Mouse (Mus musculus) thymus, adult 18-20 months (tissue): Measurements from ENCODE around the gene Amer2.
"Not testable (repeated sequence)": the region's sequence is repeated elsewhere in the genome, so short reads cannot be mapped to it uniquely, and the experiment has no call there.

ENCODE experiments used
- DNase-seq, 2 experiments: peaks; one replicate each; pipeline ENCODE4 v3.0.0; 2022; ENCODE audit warnings: mixed read lengths in 2 of 2

The Amer2 gene

DNA sequence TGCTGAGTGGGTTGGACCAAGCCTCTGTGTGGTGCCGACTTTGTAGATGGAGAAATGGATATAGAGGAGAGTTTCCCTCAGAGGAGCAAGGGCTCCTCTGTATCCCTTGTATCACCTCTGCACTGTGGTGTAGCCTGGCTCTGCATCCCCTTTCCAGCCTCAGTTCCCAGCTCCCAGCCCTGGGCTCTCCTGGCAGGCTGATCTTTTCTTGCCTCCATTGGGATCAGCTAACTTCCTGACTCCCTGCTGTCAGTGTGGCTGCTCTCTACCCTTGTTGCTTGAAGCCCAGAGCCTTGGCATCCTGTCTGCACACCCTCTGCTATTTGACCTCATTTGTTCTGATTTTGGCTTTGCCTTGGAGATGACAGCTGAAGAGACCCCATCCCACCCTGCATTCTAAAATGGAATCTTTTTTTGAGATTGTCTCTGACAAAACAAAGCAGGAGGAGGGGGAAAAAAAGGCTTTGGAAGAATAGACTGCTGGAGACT is at the start of gene Amer2:
Gene Amer2 (plus strand): TSS at position 439 of the 489 bp plus-strand sequence.
- no peak for DNase-seq

DNA sequence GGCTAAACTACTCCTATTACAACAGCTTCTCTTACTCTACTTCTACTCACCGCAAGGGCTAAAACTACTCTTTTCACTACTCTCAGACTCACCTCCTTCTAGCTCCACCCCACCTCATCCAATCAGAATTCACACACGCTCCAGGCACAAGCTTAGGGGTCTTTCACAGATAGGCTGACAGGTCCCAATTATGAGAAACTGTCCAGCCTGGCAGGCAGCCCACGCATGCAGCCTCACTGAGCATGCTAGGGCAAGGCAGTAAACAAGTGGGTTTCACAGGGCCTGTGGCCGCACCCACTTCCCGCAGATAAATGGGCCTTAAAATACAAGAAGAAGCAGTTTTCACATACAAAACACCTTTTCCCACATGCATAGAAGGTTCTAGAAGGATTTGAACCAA is 33.1 kb upstream of the Amer2 start:
- DNase-seq, result not testable (repeated sequence)

DNA sequence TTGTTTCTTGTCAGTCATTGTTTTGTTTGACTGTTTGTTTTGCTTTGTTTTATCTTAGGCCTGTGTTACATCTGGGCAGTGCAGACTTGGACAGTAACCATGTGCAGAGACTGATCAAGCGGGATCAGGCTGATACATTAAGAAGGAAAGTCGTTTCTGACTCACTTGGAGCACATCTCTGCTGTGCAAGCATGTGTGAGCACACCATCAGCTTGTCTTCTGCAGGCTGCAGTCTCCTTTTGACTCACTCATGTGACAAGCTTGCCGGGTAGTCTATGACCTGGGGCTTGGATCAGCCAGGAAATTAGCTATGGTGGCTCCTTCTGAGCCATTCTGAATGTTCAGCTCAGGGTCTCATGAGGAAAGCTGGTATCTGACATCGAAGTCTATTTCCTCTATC is 32.5 kb upstream of the Amer2 start:
- no peak for DNase-seq

DNA sequence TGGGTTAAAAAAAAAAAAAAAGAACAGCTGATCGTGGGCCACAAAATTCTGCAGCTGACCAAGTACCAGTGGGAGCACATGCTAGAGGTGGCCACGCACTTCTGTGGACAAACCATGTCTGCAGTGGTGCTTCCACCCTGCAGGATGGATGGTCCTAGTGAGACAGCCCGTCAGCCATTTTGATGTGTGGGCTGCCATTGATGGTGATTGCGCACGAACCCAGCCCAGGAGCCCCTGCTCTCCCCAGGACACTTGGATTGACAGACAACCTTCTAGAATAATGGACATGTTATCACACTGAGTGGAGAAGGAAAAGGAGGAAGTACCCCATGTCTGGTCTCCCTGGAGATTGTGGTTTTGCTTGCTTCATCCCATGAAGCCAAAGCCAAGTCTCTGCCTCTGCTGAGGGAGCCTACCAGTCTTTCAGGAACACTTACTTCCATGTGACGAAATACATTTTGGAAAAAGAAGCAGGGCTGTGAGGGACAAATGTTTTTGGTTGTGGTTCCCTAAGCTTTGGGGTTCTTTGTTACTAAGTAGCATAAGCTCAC is 27.7 kb upstream of the Amer2 start:
- DNase-seq, result no peak

DNA sequence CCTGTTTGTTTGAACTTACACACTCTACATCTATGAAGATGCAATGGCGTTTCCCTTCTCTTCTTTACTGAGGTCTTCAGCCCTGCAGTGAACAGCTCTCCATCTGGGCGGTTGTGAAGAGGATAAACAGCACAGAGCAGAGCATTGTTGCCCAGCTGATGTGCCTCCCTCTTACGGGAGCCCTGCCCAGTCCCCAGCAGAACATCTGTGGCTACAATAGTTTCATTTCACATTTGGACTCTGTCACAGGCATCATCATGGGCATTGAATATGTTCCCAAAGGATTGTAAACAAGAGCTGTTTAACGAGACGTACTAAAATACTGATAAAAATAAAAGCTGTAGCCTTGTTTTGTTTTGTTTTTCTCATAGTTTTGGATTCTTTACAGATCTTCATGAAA is 14.7 kb upstream of the Amer2 start:
- no peak for DNase-seq

DNA sequence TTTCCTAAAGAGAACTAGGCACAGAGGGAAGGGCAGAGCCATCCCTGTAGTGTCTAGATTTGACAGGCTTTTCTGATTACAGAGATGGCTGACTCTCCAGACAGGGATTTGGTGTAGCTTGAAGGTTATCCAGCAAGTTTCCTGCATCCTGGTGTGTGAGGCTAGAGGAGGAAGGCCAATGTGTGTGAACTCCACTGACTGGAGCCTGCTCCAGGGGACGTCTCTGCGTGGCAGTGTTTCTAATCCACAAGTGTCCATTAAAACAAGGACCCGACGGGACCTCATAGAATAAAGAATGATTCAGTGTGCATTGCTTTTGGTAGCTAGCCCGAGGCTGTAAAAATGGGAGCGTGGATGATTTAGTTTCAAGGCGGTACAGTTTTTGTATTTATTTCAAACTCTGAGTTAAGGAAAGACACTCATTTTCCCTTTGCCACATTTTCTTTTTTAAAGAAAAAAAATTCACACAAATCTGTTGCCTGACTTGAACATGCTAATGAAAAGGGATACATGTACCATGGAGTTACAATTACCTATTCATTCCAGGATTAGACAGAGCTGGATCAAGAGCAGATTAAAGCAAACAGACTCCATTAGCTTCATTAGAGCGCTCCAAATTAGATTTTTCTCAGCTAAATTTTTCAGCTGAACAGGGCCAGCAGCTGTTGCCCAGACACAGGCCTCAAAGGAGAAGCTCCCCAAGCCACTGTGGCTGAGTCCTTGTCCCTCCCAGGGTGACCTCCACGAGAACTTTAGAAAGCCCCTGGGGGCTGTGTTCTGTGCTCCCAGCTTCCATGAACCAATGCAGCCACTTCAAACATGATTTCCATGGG is 11.5 kb upstream of the Amer2 start:
- no peak for DNase-seq

DNA sequence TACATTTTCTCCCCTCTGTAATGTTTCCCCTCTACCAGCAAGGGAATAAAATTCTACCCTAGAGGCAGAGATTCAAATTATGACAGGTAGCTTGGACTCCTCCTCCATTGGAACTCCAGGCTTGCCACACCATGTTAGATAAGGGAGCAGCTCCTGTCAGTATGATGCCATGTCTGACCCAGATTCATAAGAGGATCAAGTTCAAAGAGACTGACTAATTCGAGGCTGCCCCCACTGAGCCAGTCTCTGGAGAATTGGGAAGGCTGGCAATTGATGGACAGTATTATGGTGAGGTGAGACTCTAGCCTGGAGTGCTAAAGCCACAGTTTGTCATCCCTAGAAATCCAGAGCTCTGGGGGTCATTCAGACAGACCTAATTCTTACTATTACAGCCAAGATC is 6.3 kb upstream of the Amer2 start:
- no peak for DNase-seq

DNA sequence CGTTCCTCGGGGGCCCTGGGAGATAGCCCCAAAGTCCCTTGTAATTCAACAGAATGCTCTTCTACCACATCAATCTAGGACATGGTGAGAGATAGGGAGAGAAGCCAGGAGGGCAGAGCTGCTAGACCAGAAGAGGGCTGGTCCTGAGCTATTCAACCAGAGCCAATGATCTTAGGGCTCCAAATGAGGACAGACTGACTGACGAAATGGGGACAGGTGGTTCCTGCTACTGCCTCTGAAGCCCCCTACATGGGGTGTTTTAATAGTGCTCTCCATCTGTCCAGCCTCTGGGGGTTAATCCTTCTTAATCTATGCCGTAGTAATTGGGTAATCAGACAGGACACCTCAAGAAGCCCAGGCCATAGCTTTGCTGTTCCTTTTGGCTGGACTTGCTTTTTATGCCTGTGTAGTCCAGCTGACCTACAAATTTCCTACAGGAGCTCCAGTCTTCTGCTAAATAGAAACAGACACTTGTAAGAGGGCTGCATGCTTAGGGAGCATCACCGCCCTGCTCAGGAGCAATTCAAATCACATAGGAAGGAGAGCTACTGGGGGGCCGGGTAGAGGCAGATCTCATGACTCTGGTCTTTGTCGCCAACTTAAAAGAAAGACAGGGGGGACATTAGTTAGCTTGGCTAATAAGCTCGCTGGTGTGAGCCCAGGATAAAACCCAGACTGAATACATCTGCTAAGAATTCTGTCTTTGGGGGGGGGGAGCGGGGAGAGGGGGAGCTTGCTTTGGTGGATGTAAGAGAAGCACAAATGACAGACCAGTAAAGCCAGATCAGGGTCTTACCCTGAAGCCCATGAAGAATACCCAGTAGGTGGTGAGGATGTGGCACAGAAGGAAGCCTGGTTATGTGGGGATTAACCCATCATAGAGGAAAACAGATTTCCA is 4.0 kb upstream of the Amer2 start:
- DNase-seq, result no peak

DNA sequence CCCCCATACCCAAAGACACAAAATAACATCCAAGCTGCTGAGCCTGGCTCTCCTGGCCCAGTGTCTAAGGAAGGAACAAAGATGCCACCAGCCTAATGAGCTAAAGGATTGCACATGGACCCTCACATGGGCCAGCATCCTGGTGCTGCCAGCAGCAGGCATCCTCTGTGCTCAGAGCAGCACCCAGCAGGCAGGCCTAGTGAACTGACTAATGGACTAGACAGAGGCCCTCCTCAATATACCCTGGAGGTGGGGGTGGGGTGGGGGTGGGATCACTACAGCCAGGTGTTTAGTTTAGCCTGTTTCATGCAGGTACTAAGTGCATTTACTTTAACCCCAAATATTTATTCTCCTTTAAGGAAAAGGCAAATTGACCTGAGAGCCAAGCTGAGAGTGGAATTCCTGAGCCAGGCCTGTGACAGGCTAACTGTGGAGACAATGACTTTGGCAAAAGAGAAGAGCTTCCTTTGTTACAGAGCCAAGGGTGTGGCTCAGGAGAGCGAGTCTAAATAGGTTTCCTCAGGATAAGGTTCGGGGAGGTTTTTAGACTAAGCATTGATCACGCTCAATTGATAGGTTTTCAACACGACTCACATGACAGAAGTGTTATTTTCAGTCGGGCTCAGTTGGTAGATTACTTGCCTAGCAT is 3.3 kb upstream of the Amer2 start:
- DNase-seq, result no peak

DNA sequence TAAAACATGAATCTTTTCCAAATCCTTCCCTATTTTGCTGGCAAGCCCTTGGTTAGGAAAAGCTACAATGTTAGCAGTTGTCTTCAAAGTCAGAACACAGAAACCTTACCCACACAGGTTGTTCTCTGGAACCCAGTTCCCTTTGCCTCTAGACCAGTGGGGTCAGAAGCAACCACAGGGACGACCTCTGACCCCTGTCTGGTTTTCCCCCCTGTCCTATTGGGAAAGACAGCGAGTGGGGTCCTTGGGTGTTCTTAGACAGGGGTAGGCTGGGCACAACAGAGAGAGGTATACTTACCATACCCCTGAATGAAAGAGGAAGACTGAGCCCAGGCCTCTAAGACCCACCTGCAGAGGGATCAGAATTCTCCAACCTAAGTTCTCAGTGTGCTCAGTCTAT is 4.0 kb downstream of the Amer2 start:
- DNase-seq, result no peak

DNA sequence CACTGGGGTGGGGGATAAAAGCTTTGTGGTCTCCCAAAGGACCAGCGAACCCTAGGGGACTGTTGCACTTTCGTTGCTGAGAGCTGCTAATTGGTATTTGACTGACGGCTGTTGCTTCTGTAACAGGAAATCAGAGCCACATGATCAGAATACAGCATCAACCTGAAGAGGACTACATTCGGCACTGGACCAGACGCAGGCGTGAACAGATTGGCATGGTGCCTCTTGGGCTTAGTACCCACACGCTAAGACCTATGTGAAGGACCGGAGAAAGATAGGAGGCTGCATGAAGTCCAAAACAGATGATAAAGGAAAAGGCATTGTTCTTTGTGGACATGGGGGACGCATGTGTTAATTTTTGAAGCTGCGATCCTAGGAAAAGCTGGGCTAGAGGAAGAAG is 4.5 kb downstream of the Amer2 start:
- DNase-seq, result no peak

DNA sequence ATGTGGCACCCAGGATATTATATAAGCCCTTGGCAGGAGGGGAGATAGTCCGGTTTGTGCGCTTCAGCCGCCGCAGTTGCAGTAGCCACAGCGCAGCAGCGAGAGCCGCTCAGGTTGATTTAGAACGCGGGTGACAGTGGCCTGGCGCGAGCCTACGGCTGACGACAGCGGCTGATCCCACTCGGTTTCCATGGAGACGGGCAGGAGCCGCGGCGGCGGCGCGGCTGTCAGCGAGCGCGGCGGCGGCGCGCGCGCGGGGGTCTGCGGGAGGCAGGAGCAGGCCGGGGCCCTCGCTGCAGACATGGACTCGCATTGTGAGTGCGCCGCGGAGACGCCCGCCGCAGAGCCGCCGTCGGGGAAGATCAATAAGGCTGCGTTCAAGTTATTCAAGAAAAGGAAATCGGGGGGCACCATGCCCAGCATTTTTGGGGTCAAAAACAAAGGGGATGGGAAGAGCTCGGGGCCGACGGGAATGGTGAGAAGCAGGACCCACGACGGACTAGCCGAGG is 5.1 kb downstream of the Amer2 start:
- DNase-seq, result no peak

DNA sequence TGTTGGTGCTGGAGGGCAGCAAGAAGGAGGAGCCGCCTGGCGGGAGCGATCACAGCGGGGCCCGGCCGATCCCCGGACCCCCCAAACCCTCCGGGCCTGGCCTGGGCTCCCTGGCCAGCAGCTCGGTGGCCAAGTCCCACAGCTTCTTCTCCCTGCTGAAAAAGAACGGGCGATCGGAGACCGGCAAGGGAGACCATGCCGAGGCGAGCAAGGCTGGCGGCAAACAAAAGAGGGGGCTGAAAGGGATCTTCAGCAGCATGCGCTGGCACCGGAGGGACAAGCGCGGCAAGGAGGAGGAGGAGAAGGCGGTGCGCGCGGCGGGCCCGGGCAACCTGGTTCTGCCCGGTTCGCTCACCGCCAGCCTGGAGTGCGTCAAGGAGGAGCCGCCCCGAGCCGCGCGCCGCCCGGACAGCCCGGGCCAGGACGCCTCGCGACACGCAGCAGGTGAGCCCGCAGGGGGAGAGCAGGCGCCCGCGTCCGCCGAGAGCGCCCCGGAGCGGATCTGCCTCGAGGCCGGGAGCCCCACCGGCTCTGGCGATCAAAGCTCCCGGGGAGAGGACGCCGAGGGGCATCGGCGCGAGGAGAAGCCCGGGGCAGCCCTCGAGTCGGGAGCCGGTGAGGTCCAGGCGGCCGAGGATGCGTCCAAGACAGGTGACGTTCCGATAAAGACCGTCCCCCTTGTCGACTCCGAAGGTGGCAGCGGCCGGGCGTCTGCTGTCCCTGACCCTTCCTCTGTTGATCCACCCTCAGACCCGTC is 5.7 kb downstream of the Amer2 start:
- DNase-seq, result no peak

DNA sequence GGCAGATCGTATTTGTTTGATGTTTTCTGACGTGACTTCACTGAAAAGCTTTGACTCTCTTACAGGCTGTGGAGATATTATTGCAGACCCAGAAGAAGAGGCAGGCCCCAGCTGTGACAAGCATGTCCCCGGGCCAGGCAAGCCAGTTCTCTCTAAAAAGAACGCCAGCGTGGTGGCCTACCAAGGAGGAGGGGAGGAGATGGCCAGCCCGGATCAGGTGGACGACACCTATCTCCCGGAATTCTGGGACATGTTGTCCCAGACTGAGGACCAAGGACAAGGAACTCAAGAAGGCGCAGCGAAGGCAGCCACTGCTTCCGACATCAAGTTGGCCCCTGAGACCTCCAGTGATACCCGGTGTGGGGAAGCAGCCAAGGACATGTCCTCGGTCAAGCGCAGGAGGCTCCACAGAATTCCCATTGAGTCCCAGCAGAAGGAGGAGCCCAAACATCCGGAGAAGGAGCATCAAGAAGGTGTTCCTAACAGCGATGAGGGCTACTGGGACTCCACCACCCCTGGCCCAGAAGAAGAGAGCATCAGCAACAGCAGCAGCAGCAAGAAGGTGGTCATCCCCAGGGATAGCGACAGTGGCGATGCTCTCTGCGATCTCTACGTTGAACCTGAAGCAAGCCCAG is 6.4 kb downstream of the Amer2 start:
- DNase-seq, result no peak

DNA sequence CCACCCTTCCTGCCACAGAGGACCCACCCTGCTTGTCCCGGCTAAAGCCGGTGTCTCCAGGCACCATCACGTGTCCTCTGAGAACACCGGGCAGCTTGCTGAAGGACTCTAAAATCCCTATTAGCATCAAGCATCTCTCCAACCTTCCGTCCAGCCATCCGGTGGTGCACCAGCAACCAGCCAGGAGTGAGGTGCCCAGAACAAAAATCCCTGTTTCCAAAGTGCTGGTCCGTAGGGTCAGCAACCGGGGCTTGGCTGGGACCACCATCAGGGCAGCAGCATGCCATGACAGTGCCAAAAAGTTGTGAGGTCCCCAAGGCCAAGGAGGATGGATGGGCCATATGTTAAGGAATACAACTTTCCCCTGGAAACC is 6.9 kb downstream of the Amer2 start:
- no peak for DNase-seq

DNA sequence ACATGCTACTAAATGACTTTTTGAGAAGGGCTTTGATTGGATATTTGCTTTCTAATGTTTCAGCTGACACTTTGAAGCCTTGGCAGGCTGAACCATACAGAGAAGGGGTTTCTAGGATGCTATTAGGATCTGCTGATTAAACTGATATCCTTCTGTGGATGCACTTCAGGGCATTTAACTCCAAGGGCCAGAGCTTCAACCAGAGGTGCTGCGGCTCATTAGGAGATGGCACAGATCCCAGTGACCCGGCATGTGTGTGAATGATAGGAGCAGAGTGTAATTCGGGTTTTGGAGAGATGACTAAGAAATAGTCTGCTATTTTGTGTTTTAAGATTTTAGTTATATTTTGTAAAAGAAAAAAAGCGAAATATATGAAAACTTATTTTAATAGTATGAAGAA is 8.6 kb downstream of the Amer2 start:
- DNase-seq, result no peak

DNA sequence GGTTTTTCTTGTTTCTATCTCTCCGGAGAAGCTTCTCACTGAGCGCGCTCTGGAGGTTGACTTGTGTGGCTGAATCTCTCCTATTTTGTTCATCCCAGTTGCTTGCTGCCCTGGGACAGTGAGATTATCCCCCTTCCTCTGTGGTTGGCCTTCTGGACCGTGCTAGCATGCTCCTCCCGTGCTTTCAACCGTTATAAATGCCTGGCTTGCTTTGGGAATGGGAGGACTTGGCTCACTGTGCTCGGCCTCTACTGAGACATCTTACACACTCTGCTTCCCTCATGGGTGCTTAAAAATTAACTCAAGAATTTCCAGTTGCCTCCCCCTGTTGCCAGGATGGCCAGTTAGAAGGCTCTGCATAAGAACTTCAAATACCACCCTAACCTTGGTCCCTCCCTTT is 10.8 kb downstream of the Amer2 start:
- DNase-seq, result no peak

DNA sequence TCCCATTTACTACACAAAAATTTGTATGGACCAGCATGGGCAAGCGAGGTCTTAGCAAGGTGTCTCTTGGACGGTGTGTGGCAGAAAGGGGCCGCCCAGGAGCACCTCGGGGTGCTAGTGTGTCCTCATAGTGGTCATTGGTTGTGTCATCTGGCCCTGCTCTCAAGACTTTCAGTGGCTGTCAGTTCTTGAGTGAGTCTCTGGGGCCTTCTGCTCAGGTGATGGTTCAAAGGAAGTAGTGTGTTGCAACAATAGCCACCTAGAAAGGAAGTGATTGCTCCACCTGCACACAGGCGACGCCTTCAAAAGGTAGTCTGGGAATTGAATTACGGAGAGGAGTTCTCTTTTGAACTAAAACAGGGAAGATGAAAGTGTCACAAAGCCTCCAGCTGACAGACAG is 11.2 kb downstream of the Amer2 start:
- DNase-seq, result no peak

DNA sequence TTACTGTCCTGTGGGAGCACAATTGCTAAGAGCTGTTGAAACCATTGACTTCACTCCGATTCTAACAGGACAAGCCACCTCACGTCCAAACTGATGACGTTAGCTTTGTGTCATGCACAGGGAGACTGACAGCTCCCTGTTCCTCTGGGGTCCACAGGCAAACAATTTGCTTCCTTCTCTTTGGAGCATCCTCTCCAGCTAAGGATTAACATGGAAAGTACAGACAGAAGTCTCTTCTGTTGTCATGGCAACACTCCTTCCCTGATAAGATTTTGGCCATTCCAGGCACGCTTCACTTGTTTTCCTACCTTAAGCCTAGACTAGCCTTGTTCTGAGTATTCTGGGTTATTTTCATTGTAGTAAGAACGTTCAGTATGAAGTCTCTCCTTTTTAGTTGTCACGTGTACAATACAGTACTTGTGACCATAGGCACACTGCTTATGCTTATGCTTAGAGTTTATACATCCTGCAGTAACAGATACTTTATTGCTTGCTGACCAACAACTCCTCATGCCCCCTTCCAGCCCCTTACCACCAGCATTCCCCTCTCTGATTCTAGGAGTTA is 12.1 kb downstream of the Amer2 start:
- no peak for DNase-seq

DNA sequence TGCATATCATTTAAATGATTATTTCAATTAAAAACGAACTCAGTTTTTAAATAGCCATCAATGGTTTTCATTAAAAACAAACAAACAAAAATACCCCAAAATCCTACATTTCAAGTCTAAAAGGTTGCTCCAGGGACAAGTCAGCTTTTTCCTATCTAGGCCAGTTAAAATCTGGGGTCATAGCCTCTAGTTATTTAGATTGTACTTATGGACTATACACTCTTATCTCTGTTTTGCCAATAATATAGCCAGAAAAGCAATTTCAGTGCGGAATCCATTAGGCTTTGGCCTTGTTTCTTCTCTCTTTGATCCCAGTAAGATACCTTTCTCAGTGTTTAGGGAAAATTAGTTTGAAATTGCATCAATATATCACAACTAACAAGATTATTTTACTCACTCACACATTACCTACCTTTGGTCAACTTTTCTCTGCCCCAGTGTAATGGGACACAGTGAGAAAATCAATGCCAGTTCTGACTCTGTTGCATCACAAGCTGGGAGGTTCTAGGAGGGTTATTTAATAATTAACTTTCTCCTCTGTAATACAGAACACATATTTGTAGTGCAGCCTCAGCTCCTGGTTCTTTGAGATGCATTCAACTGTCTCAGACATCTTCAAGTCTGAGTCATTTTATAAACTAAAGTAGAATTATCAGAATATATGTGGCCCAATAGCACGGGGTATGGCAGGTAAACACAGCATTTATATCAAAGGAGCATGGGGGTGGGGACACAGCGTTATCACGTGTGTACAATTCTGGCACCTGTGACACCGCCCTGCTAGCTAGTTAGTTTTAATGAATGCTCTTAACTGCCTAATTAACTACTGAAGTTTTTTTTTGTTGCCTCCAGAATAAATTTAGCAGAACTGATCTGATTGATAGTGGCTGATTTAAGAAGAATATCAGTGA is 13.8 kb downstream of the Amer2 start:
- DNase-seq, result no peak
